Mouse (Mus musculus): ENCODE measurements around the gene Spsb2.
"Not testable (repeated sequence)": the region's sequence is repeated elsewhere in the genome, so short reads cannot be mapped to it uniquely, and the experiment has no call there.

DNA sequence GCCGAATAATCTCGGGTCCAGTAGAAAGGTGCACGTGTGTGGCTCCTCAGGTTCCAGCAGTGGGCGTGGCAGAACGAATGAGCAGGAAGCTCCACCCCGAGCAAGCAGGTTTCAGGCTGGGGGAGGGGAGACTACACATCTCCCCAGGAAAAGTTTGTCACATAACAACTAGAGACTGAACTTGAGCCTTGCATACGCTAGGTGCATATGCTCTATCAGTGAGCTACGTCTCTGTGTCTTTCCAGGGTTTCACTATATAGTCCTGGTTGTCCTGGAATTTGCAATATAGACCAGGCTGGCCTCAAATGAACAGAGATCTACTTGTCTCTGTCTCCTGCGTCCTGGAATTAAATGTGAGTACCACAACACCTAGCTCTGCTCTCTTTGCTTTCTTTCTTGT lies 6.1 kb upstream of the Spsb2 start:
- not testable (repeated sequence) for TF ChIP-seq CTCF (IDR thresholded peaks at IDR 0.05; ENCODE audit: low read depth, low read length); POLR2A (IDR thresholded peaks at IDR 0.05; ENCODE audit: borderline replicate concordance, low read depth, low read length)

All from bone marrow macrophage, adult 2 months (primary cell).